In genomic region chr10:122912701-122913368, GRCm38 (mm10) we compare ENCODE assay signal across 8 mouse cellular contexts.
DNase-seq lines count a peak whose midpoint lies in the region; ATAC-seq lines count a peak whose summit lies in the region.

No protein-coding gene starts in this region.

- no peaks in the 10 kb centered on the region for H3K36me3 ChIP-seq in embryonic facial prominence, embryonic 13.5 days
- H3K36me3 ChIP-seq in intestine, embryonic 16.5 days (ENCODE audit: control insufficient read depth, insufficient read depth, low read length): no peaks in the 10 kb centered on the region

- H3K4me3 ChIP-seq in embryonic facial prominence, embryonic 13.5 days: peak overlapping the region; percentile 32
- H3K4me3 ChIP-seq in intestine, embryonic 16.5 days (ENCODE audit: low read length): peak overlapping the region; percentile 3; the same call in 1 of the 2 replicates

- 2% methylated on average over 19 of the region's 19 CpGs for WGBS in embryonic facial prominence, embryonic 13.5 days
- WGBS in intestine, embryonic 16.5 days: 17% methylated on average over 19 of the region's 19 CpGs

- H3K9ac ChIP-seq in embryonic facial prominence, embryonic 13.5 days: peak overlapping the region; percentile 60
- peak overlapping the region; percentile 48 for H3K9ac ChIP-seq in intestine, embryonic 16.5 days (ENCODE audit: low read depth, low read length)

- H3K4me2 ChIP-seq in embryonic facial prominence, embryonic 13.5 days: peak overlapping the region; percentile 53
- H3K4me2 ChIP-seq in intestine, embryonic 16.5 days (ENCODE audit: low read depth, low read length): peak overlapping the region; percentile 37

- H3K9me3 ChIP-seq in embryonic facial prominence, embryonic 13.5 days: no peaks in the 10 kb centered on the region
- H3K9me3 ChIP-seq in intestine, embryonic 16.5 days (ENCODE audit: control insufficient read depth, low read length): no peaks in the 10 kb centered on the region

- H3K27ac ChIP-seq in embryonic facial prominence, embryonic 13.5 days: peak overlapping the region; percentile 100
- H3K27ac ChIP-seq in intestine, embryonic 16.5 days (ENCODE audit: low read length): peak overlapping the region; percentile 88

- peaks cover 68% of the 10 kb centered on the region for H3K4me1 ChIP-seq in embryonic facial prominence, embryonic 13.5 days
- H3K4me1 ChIP-seq in intestine, embryonic 16.5 days (ENCODE audit: control insufficient read depth, insufficient read depth, low read length): peaks cover 24% of the 10 kb centered on the region

- intact Hi-C loops in left cerebral cortex, postnatal 14 days (cut with DNase I): loop anchor here (2.0 to 5.0 kb wide), 2 partner anchors 74 to 106 kb away; no protein-coding TSS in a partner anchor

- peak; percentile 85 for DNase-seq in brain, adult 2 months (ENCODE audit: low read depth, low spot score)
- DNase-seq in heart, adult 11 months: peak; percentile 99
- DNase-seq in left cerebral cortex, postnatal 14 days (ENCODE audit: low spot score in 2 of 2): peak; percentile 72 to 81
- peak; percentile 87 for DNase-seq in skeletal muscle tissue, adult 2 months (ENCODE audit: low read depth, low spot score)
- no peak for DNase-seq in natural killer cell, adult 2 months (ENCODE audit: low spot score in 2 of 2)

- H3K27me3 ChIP-seq in embryonic facial prominence, embryonic 13.5 days: no peaks in the 10 kb centered on the region
- no peaks in the 10 kb centered on the region for H3K27me3 ChIP-seq in intestine, embryonic 16.5 days (replicated peaks; ENCODE audit: control insufficient read depth, insufficient read depth, low read length)

- peak; percentile 85 for ATAC-seq in embryonic facial prominence, embryonic 13.5 days (ENCODE audit: insufficient number of reproducible peaks, insufficient read depth, low FRiP score, low TSS enrichment, low read depth)
- peak; percentile 72 for ATAC-seq in intestine, embryonic 16.5 days
- ATAC-seq in megakaryocyte-erythroid progenitor cell, adult 5-6 weeks (replicated peaks; ENCODE audit: low FRiP score, low TSS enrichment, poor library complexity, severe bottlenecking): peak; percentile 18; the same call in 1 of the 2 replicates

Comparison
In these comparisons a context has a peak if more than half of its experiments do, and no peak if none do; other contexts are left out.
1. DNase-seq: peak in brain, adult 2 months (single experiment), heart, adult 11 months (single experiment), left cerebral cortex, postnatal 14 days (2 of 2) and skeletal muscle tissue, adult 2 months (single experiment); none in natural killer cell, adult 2 months (0 of 2).
2. ATAC-seq: peak in every context shown above with its lines; median percentile 85 in embryonic facial prominence, embryonic 13.5 days; 72 in intestine, embryonic 16.5 days; 18 in megakaryocyte-erythroid progenitor cell, adult 5-6 weeks.